Mouse (Mus musculus) c-Kit-positive CD71-negative TER-119-negative erythroid progenitor cells, embryonic 14.5 days (primary cell): ENCODE measurements at regions not wholly inside any gene's neighbourhood (a gene's known extent, or its start where the extent isn't known, plus 50 kb on each side); places are given as distances from the start of the nearest gene placed in this dataset.

ENCODE experiments used
- DNase-seq: peaks from one replicate; pipeline ENCODE4 v3.0.0-alpha.2; 2013; ENCODE audit warnings: low read depth

GRCm38 (mm10) chr4:135632443-135632842 lies 53.6 kb upstream of the Ifnlr1 start:
- DNase-seq: no peak

- DNase-seq: no peak
Measured at GRCm38 (mm10) chr4:135629793-135630569, 56.1 kb upstream of the Ifnlr1 start.

GRCm38 (mm10) chr4:135626461-135626860 lies 53.0 kb upstream of the Grhl3 start:
- no peak for DNase-seq

- DNase-seq: peak; percentile 37
Measured at GRCm38 (mm10) chr4:135623121-135623707, 49.8 kb upstream of the Grhl3 start.
